Mouse (Mus musculus): ENCODE results near the gene Ripor3.

The Ripor3 gene

DNA sequence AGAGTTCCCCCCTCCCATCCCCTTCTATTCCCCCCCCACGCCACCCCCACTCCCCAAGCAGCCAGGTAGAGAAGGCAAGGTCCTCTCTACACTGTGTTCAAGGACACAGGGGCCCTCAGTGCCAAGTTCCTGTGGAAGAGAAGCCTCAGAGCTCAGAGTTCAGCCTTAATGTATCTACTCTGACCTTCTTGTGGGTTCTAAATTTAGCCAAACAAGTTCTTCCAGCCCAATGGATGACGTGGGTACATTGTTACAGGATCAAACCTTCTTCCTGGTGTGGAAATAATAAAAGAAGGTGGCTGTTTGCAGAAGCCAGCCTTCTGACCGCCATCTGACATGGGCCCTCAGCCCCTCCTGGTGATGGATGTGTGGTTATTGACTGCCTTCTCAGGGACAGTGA lies 16.0 kb upstream of the Ripor3 start:
- DNase-seq = no peak

- DNase-seq = no peak
These were observed 15.5 kb upstream of the Ripor3 start for GRCm38 (mm10) chr2:168025882-168026281.

GRCm38 (mm10) chr2:168025174-168025573 lies 14.8 kb upstream of the Ripor3 start:
- DNase-seq = no peak

DNA sequence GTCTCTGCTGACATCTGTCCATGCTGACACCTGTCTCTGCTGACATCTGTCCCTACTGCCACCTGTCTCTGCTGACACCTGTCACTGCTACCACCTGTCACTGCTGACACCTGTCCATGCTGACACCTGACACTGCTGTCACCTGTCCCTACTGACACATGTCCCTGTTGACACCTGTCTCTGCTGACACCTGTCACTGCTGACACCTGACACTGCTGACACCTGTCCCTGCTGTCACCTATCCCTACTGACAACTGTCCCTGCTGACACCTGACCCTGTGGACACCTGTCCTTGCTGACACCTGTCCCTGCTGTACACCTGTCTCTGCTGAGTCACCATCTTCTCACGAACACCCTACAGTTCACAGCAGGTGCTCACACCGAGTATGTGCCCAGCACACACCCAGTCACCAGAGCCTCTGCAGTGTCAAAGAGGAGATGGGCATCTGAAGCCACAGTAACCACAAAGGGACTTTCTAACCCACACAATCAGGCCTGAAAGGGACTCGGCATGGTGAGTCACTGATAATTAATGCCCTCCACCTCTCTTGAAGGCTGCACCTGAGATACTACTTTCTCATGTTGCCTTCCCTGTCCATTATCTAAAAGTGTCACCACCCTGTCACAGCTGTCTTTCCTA lies 13.5 kb upstream of the Ripor3 start:
- DNase-seq = no peak

- no peak for DNase-seq
These were observed 8.8 kb upstream of the Ripor3 start for GRCm38 (mm10) chr2:168019201-168019715.

GRCm38 (mm10) chr2:168016951-168017391 lies 6.6 kb upstream of the Ripor3 start:
- DNase-seq = peak; percentile 59

DNA sequence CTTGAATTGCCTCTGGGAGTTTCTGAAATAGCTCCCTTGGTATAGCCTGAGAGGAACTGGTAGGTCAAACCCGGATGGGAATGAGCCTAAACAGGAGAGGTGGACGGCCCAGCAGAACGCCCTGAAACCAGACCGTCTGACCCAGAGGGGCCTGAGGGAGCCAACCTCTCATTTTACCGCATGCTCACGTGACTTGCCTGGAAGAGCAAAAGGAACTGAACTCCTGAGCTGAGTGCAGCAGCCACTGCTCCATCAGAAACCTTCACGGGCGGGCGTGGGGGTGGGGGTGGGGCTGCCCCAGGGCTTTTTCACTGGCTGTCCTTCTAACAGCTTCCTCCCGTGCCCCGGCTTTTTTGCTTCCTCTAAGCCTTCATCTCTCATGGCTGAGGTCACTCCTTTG lies 475 bp upstream of the Ripor3 start:
- no peak for DNase-seq

DNA sequence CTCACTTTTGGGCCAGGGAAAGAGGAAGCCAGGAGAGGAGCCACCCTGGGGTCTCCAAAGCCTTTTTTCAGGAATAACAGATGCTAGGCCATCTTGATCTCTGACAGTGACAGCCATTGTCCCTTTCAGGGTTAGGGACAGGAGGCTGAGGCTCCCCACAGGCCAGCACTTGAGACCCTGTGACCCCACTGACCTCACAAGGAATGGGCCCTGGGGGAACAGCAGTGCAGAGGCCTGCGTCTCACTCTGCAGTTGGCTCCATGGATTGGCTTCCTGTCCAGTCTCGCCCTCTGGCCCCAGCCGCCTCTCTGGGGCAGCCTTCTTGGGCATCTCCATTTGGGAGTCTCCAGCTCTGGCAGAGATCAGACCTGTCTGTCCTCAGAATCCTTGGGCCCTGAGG lies 2.3 kb downstream of the Ripor3 start:
- no peak for DNase-seq

DNA sequence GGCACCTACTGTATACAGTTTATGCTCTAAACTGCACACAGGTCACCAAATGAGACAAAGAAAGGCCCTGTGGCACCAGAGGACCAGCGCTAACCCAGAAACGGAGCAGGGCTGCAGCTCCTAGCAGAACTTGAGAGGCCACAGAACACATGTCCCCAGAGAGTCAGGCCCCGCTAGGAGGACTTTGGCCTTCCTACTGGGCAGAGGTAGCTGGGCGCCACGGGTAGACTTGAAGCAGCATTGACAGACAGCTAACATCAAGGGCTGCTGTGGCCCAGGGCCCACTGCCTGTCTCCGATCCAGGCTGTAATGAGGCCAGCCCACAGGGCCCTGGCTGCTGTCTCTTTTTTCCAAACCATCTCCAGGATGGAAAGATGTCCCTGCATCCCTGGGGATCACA lies 3.9 kb downstream of the Ripor3 start:
- DNase-seq = no peak

DNA sequence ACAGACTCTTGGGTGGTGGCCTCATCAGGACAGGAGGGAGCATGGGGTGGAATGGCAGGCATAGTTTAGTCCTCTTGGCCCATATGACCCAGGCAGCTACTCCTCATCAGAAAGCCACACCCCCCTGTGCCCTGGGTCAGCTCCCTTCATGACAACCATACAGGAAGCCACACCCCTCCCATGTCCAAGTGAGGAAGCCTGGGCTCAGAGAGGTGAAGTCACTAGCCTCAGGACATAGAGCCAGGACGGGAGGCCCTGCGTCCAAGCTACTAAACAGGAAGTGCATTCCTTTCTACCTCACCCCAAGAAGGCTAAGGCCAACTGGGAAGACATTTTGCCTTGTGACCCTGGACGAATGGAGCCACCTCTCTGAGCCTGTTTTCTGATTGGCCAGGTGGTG lies 4.8 kb downstream of the Ripor3 start:
- DNase-seq = no peak

DNA sequence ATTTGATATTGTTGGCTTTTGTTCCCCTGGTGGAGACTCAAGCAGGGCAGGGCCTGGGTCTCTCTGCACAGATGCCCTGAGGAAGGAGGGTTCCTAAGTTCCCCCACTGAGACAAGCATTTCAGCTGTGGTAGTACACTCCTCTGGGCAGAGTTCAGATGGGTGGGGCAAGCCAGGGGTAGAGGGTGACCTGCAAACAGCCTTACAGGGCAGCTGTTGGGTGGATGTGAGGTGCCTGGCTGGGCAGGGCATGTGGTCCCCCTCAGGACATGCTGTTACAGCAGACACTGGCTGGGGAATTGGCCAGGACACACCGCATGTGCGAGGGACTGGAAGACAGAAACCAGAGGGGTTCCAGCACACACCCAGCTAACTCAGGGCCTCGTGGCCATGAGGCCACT lies 5.4 kb downstream of the Ripor3 start:
- no peak for DNase-seq

DNA sequence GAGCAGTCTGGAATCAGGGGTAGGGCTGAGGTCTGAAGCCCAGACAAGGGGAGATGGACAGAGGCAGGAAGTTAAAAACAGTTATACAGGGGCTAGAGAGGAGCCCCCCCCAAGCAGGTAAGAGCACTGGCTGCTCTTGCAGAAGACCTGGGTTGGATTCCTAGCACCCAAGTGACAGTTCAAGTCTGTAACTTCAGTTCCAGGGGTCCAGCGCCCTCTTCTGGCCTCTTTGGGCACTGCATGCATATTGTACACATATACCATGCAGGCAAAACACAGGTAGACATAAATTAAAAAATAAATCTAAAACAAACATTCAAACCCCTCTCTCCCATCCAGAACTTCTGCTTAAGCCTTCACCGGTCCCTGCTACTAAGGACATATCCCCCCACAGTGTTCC lies 6.0 kb downstream of the Ripor3 start:
- DNase-seq = no peak

DNA sequence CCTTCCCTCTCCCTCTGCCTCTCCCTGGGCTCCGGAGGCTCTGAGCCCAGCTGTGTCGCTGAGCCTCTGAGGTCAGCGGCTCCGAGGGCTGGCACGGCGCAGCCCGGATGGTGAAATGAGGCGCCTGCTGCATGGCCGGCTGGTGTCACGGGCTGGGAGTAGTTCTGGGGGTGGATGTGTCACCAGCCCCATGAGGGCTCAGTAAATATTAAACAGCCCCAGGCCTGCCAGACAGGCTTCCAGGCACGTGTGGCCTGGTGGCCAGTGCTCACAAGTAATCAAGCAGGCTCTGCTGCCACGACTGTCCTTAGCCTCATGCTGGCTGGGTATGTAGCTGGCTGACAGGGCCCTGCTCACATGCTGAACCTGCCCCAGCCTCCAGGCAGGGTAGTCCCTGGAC lies 7.0 kb downstream of the Ripor3 start:
- DNase-seq = no peak

- no peak for DNase-seq
These were observed 7.5 kb downstream of the Ripor3 start for GRCm38 (mm10) chr2:168002884-168003283.

- no peak for DNase-seq
These were observed 8.2 kb downstream of the Ripor3 start for GRCm38 (mm10) chr2:168002188-168002587.

DNA sequence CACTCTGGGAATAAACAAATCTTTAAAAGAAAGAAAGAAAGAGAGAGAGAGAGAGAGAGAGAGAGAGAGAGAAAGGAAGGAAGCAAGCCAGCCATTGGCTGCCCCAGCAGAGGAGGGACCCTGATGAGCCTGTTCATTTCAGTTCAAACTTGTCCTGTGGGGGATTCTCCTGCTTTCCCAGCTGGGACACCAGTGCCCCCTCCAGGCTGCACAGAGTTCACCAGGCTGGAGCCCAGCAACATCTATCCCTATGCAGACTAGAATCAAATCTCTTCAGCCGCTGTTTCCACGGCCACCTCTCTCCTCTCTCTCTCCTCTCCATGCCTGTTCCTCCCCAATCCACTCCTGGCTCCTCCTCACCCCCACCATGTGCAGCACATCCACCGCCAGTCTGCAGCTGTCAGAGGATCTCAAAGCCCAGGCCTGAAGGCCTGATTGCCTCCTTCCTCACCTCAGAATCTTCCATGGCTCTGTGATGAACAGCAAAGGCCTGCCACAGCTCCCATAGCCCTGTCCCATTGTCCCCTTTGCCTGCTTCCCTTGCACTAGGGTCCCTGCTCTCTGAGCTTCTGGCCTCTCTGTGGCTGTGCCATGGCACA lies 11.2 kb downstream of the Ripor3 start:
- DNase-seq = no peak

GRCm38 (mm10) chr2:167997562-167997961 lies 12.9 kb downstream of the Ripor3 start:
- no peak for DNase-seq

DNA sequence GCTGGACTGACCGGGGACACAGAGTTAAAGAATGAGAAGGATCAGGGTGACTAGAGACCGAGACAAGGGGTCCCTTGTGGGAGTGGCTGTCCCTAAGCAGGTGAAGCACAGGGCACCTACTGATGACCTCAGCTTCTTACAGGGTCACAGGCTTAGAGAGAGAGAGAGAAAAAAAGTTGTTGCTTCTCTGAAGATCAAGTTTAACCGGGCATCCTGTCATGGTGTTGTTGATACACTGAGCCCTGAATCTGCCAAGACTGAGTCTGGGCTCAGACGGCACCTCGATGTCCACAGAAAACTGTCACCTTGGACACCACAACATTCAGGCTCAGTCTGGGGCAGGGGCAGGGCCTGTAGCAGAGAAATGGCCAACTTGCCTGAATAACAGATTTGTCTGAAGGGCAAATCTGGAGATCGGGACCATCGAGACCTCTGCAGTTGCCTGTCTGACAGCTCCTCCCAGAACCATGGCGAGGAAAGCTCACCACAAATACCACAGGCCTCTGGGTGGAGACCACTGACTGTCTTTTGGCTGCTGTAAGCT lies 13.7 kb downstream of the Ripor3 start:
- no peak for DNase-seq

GRCm38 (mm10) chr2:167995870-167996635 lies 14.4 kb downstream of the Ripor3 start:
- no peak for DNase-seq

- no peak for DNase-seq
These were observed 17.2 kb downstream of the Ripor3 start for GRCm38 (mm10) chr2:167993260-167993659.

GRCm38 (mm10) chr2:167989310-167989709 lies 21.1 kb downstream of the Ripor3 start:
- DNase-seq = no peak

- no peak for DNase-seq
These were observed 22.8 kb downstream of the Ripor3 start for GRCm38 (mm10) chr2:167987640-167988039.

DNA sequence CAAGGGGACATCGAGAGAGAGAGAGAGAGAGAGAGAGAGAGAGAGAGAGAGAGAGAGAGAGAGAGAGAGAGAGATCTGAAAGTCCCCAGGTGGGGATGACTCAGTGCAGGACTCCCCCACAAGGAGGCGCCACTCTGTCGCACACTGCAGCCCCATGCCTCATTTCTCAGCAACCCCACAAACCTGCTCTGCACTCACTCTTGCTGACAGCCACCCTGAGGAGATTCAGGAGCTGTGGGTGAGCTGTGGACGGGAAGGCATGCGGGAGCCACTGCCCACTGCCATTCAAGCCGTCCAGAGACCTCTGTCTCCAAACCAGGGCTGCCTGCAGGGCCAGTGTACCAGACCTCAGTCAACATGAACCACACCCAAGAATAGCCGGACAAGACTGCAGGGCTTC lies 23.7 kb downstream of the Ripor3 start:
- DNase-seq = no peak

GRCm38 (mm10) chr2:167984946-167985345 lies 25.5 kb downstream of the Ripor3 start:
- DNase-seq = no peak

Measured in cerebellum, adult 8-10 months (tissue).